In genomic region chr2:66548254-66548653, GRCm38 (mm10) we compare ENCODE assay signal across 19 mouse cellular contexts.
"Had no signal": no experiment of that assay in that cellular context is flagged by ENCODE, and none has a peak within 500 bp of the region (broad histone marks: within the 10 kb centered on the region; RNA-seq: fewer than 3 reads in every experiment).

No protein-coding gene starts in this region.

- H3K9ac ChIP-seq: lung, embryonic 14.5 days; midbrain, embryonic 12.5 days; neural tube, embryonic 13.5 days; neural tube, embryonic 15.5 days had no signal

- H3K4me2 ChIP-seq: lung, embryonic 14.5 days; midbrain, embryonic 12.5 days; neural tube, embryonic 13.5 days; neural tube, embryonic 15.5 days had no signal

- H3K4me1 ChIP-seq: midbrain, embryonic 10.5 days; midbrain, embryonic 12.5 days; neural tube, embryonic 13.5 days; neural tube, embryonic 15.5 days had no signal

- ATAC-seq: midbrain, embryonic 16.5 days had no signal

- H3K4me3 ChIP-seq: midbrain, embryonic 10.5 days; midbrain, embryonic 12.5 days; myocyte; neural tube, embryonic 13.5 days; neural tube, embryonic 15.5 days had no signal

- DNase-seq: lung, adult 18-20 months; lung, embryonic 14.5 days; lung, postnatal 10 days; lung, postnatal 4 days; midbrain, embryonic 14.5 days; retina, postnatal 1 day; right cerebral cortex, adult 18-20 months; right cerebral cortex, postnatal 25 days; right cerebral cortex, postnatal 4 days; spleen, adult 18-20 months; thymus, adult 18-20 months; thymus, postnatal 14 days; thymus, postnatal 36 days had no signal

- H3K36me3 ChIP-seq: midbrain, embryonic 10.5 days; midbrain, embryonic 12.5 days; neural tube, embryonic 13.5 days had no signal

- H3K27ac ChIP-seq: midbrain, embryonic 10.5 days; midbrain, embryonic 12.5 days; neural tube, embryonic 13.5 days; neural tube, embryonic 15.5 days had no signal

- H3K9me3 ChIP-seq: midbrain, embryonic 10.5 days; midbrain, embryonic 12.5 days; neural tube, embryonic 13.5 days; neural tube, embryonic 15.5 days had no signal

- H3K27me3 ChIP-seq: midbrain, embryonic 12.5 days; neural tube, embryonic 13.5 days; neural tube, embryonic 15.5 days had no signal
